Mouse (Mus musculus) limb, embryonic 15.5 days (tissue): ENCODE results near the gene Gm4559. TPM values are rescaled to one million over a fixed set of nuclear protein-coding genes. Genes with fewer than 3 reads are reported as not detected.
"Not testable (repeated sequence)": the region's sequence is repeated elsewhere in the genome, so short reads cannot be mapped to it uniquely, and the experiment has no call there.

Source experiments
- ATAC-seq: fragments of 200-750 bp; cut with Nextera tagmentation; 2 replicates; pipeline ENCODE4 v1.8.0; 2017; ENCODE audit warnings: low read depth, moderate TSS enrichment; ENCODE audit not compliant: insufficient number of reproducible peaks, low FRiP score, low TSS enrichment
- H3K27ac ChIP-seq: fragments of 300-500 bp; sonication (generic); 2 replicates; pipeline ENCODE4 v1.5.1; 2015; ENCODE audit warnings: moderate library complexity, mild to moderate bottlenecking, inconsistent platforms
- H3K27me3 ChIP-seq: fragments of 300-500 bp; sonication (generic); 2 replicates; pipeline ENCODE4 v1.6.1; 2015; ENCODE audit warnings: inconsistent platforms
- H3K36me3 ChIP-seq: fragments of 300-500 bp; sonication (generic); 2 replicates; pipeline ENCODE4 v1.6.1; 2015; ENCODE audit warnings: inconsistent platforms
- H3K4me1 ChIP-seq: fragments of 300-500 bp; sonication (generic); 2 replicates; pipeline ENCODE4 v1.6.1; 2015; ENCODE audit warnings: inconsistent platforms
- H3K4me2 ChIP-seq: fragments of 300-500 bp; sonication (generic); 2 replicates; pipeline ENCODE4 v1.6.1; 2015; ENCODE audit warnings: mild to moderate bottlenecking, inconsistent platforms
- H3K4me3 ChIP-seq: fragments of 300-500 bp; sonication (generic); 2 replicates; pipeline ENCODE4 v1.5.1; 2015; ENCODE audit warnings: mild to moderate bottlenecking, inconsistent platforms
- H3K9ac ChIP-seq: fragments of 300-500 bp; sonication (generic); 2 replicates; pipeline ENCODE4 v1.6.1; 2015; ENCODE audit warnings: inconsistent platforms
- H3K9me3 ChIP-seq: fragments of 300-500 bp; sonication (generic); 2 replicates; pipeline ENCODE4 v1.6.1; 2016; ENCODE audit warnings: inconsistent platforms
- WGBS: fragments of 180-500 bp; shearing (Covaris S2); methylation state at CpG from one replicate; pipeline ENCODE4 v1.1.7; 2015; 5-methylcytosine and 5-hydroxymethylcytosine counted together
- polyA plus RNA-seq: library from polyadenylated mRNA; unstranded; fragments of >200 nt; fragmentation: Nextera tagmentation; extraction: Ambion mirVana; gene quantifications from 2 replicates; pipeline ENCODE4 v1.2.1, GENCODE M21; 2015

The Gm4559 gene
- polyA plus RNA-seq, 1 experiment from 2014 or later = not detected

- H3K27ac ChIP-seq = no peak overlapping the region
- no peak for ATAC-seq
- H3K9me3 ChIP-seq = no peaks in the 10 kb centered on the region
- no peak overlapping the region for H3K4me2 ChIP-seq
- no peaks in the 10 kb centered on the region; the same call in 1 of the 2 replicates for H3K27me3 ChIP-seq
- H3K4me1 ChIP-seq = no peaks in the 10 kb centered on the region
- 1% methylated on average over 2 of the region's 2 CpGs for WGBS
- H3K4me3 ChIP-seq = no peak overlapping the region
- no peak overlapping the region for H3K9ac ChIP-seq
- no peaks in the 10 kb centered on the region for H3K36me3 ChIP-seq
These were observed 18.6 kb downstream of the Gm4559 start for GRCm38 (mm10) chr7:142255517-142255916.

GRCm38 (mm10) chr7:142249824-142250223, 24.3 kb downstream of the Gm4559 start:
- Histone ChIP-seq H3K4me2 (no peak overlapping the region), H3K4me3 (no peak overlapping the region), H3K36me3 (no peaks in the 10 kb centered on the region), H3K27me3 (peaks cover 3% of the 10 kb centered on the region; the same call in 1 of the 2 replicates), H3K9ac (no peak overlapping the region), H3K4me1 (no peaks in the 10 kb centered on the region), H3K27ac (no peak overlapping the region), H3K9me3 (no peaks in the 10 kb centered on the region)
- ATAC-seq = no peak
- 0% methylated on average over 1 of the region's 1 CpGs for WGBS

- H3K36me3 ChIP-seq = no peaks in the 10 kb centered on the region
These were observed 33.2 kb downstream of the Gm4559 start, which contains the start of gene Gm40460 for GRCm38 (mm10) chr7:142240978-142241377. Gene Gm40460 (minus strand): TSS chr7:142241078.

GRCm38 (mm10) chr7:142231540-142231939, 42.6 kb downstream of the Gm4559 start:
- no peak overlapping the region for H3K4me3 ChIP-seq
- ATAC-seq = no peak
- no peak overlapping the region for H3K27ac ChIP-seq
- no peak overlapping the region for H3K4me2 ChIP-seq
- 37% methylated on average over 1 of the region's 1 CpGs for WGBS
- H3K27me3 ChIP-seq = no peaks in the 10 kb centered on the region
- no peaks in the 10 kb centered on the region; the same call in 1 of the 2 replicates for H3K9me3 ChIP-seq
- H3K36me3 ChIP-seq = no peaks in the 10 kb centered on the region
- no peak overlapping the region for H3K9ac ChIP-seq
- H3K4me1 ChIP-seq = no peaks in the 10 kb centered on the region

More at GRCm38 (mm10) chr7:142240978-142241377, 33.2 kb downstream of the Gm4559 start, which contains the start of gene Gm40460:
- Histone ChIP-seq H3K4me1 (no peaks in the 10 kb centered on the region), H3K9ac (no peak within 1 kb of the TSS), H3K4me3 (no peak within 1 kb of the TSS), H3K27me3 (no peaks in the 10 kb centered on the region), H3K27ac (no peak within 1 kb of the TSS), H3K4me2 (no peak within 1 kb of the TSS), H3K9me3 (no peaks in the 10 kb centered on the region)
- ATAC-seq = no peak
- 29% methylated on average over 2 of the region's 2 CpGs for WGBS

- not testable (repeated sequence) for H3K9ac ChIP-seq, H3K36me3 ChIP-seq, H3K27me3 ChIP-seq, H3K27ac ChIP-seq, ATAC-seq, H3K4me2 ChIP-seq, H3K4me1 ChIP-seq, H3K9me3 ChIP-seq, H3K4me3 ChIP-seq
- WGBS = 38% methylated on average over 3 of the region's 3 CpGs
These were observed 44.3 kb downstream of the Gm4559 start, which contains the start of gene Krtap5-5 for GRCm38 (mm10) chr7:142229871-142230270. Gene Krtap5-5 (minus strand): TSS chr7:142229971.

GRCm38 (mm10) chr7:142224518-142224917, 49.6 kb downstream of the Gm4559 start:
- H3K27me3 ChIP-seq = no peaks in the 10 kb centered on the region
- ATAC-seq = no peak
- H3K9me3 ChIP-seq = no peaks in the 10 kb centered on the region
- no peak overlapping the region for H3K27ac ChIP-seq
- 37% methylated on average over 2 of the region's 2 CpGs for WGBS
- H3K4me1 ChIP-seq = no peaks in the 10 kb centered on the region; the same call in 1 of the 2 replicates
- no peak overlapping the region for H3K4me3 ChIP-seq
- no peak overlapping the region for H3K9ac ChIP-seq
- no peaks in the 10 kb centered on the region for H3K36me3 ChIP-seq
- no peak overlapping the region for H3K4me2 ChIP-seq

Other genes starting within 250 kb of the Gm4559 start
- gene Mob2, start 213.3 kb downstream of the Gm4559 start, polyA plus RNA-seq = 78.2 and 82.2 TPM in 2 replicates
- gene Dusp8, start 178.5 kb downstream of the Gm4559 start, polyA plus RNA-seq = 5.5 and 6.9 TPM in 2 replicates
- gene Gm45618, start 153.6 kb downstream of the Gm4559 start, polyA plus RNA-seq = not detected in 2 replicates
- gene Gm39115, start 138.3 kb downstream of the Gm4559 start, polyA plus RNA-seq = not detected in 2 replicates
- not detected in 2 replicates for gene Gm45337, start 129.8 kb downstream of the Gm4559 start, polyA plus RNA-seq
- gene Gm29735, start 117.2 kb downstream of the Gm4559 start, polyA plus RNA-seq = not detected in 2 replicates
- gene Gm4553, start 108.6 kb downstream of the Gm4559 start, polyA plus RNA-seq = not detected in 2 replicates
- gene Krtap5-2, start 98.4 kb downstream of the Gm4559 start, polyA plus RNA-seq = not detected in 2 replicates
- gene Gm10153, start 84.0 kb downstream of the Gm4559 start, polyA plus RNA-seq = not detected in 2 replicates
- not detected in 2 replicates for gene Krtap5-3, start 73.0 kb downstream of the Gm4559 start, polyA plus RNA-seq
- not detected in 2 replicates for gene Gm7579, start 62.5 kb downstream of the Gm4559 start, polyA plus RNA-seq
- gene Krtap5-5, start 44.4 kb downstream of the Gm4559 start, polyA plus RNA-seq = not detected in 2 replicates
- not detected in 2 replicates for gene Gm40460, start 33.3 kb downstream of the Gm4559 start, polyA plus RNA-seq
- gene Gm2431, start 16.0 kb downstream of the Gm4559 start, polyA plus RNA-seq = not detected in 2 replicates
- gene Krtap5-1, start 22.8 kb upstream of the Gm4559 start, polyA plus RNA-seq = not detected in 2 replicates
- gene Krtap5-4, start 29.2 kb upstream of the Gm4559 start, polyA plus RNA-seq = not detected in 2 replicates
- 4.0 and 4.6 TPM in 2 replicates for gene Ifitm10, start 99.4 kb upstream of the Gm4559 start, polyA plus RNA-seq
- not detected in 2 replicates for gene Gm49369, start 108.3 kb upstream of the Gm4559 start, polyA plus RNA-seq
- gene Ctsd, start 113.7 kb upstream of the Gm4559 start, polyA plus RNA-seq = 392 and 426 TPM in 2 replicates
- 6.3 and 6.7 TPM in 2 replicates for gene Syt8, start 160.5 kb upstream of the Gm4559 start, polyA plus RNA-seq
- gene Tnni2, start 167.4 kb upstream of the Gm4559 start, polyA plus RNA-seq = 136 and 529 TPM in 2 replicates
- 57.3 and 63.3 TPM in 2 replicates for gene Lsp1, start 186.4 kb upstream of the Gm4559 start, polyA plus RNA-seq
- 154 and 517 TPM in 2 replicates for gene Tnnt3, start 224.5 kb upstream of the Gm4559 start, polyA plus RNA-seq